Mouse (Mus musculus) hindbrain, embryonic 15.5 days (tissue): ENCODE data around the gene Plekhm2. TPM values are rescaled to one million over a fixed set of nuclear protein-coding genes. Genes with fewer than 3 reads are reported as not detected.
A peak's percentile ranks its signal among the peaks of the same experiment; 100 is the strongest.

Experiments used
- ATAC-seq: fragments of 200-750 bp; cut with Nextera tagmentation; 2 replicates; pipeline ENCODE4 v1.8.0; 2017; ENCODE audit warnings: low read depth, moderate number of reproducible peaks, moderate TSS enrichment; ENCODE audit not compliant: low FRiP score
- H3K27ac ChIP-seq: fragments of 300-500 bp; sonication (generic); replicated peaks from 2 replicates; pipeline ENCODE4 v1.5.1; 2015; ENCODE audit warnings: mild to moderate bottlenecking, inconsistent platforms
- H3K27me3 ChIP-seq: fragments of 300-500 bp; sonication (generic); 2 replicates; pipeline ENCODE4 v1.6.1; 2015; ENCODE audit warnings: control low read depth, inconsistent platforms
- H3K36me3 ChIP-seq: fragments of 300-500 bp; sonication (generic); 2 replicates; pipeline ENCODE4 v1.6.1; 2015; ENCODE audit warnings: control low read depth, inconsistent platforms
- H3K4me1 ChIP-seq: fragments of 300-500 bp; sonication (generic); replicated peaks from 2 replicates; pipeline ENCODE4 v1.6.1; 2015; ENCODE audit warnings: control low read depth, inconsistent platforms
- H3K4me2 ChIP-seq: fragments of 300-500 bp; sonication (generic); 2 replicates; pipeline ENCODE4 v1.6.1; 2015; ENCODE audit warnings: moderate library complexity, mild to moderate bottlenecking, inconsistent platforms
- H3K4me3 ChIP-seq: fragments of 300-500 bp; sonication (generic); 2 replicates; pipeline ENCODE4 v1.5.1; 2015; ENCODE audit warnings: mild to moderate bottlenecking, inconsistent platforms
- H3K9ac ChIP-seq: fragments of 300-500 bp; sonication (generic); 2 replicates; pipeline ENCODE4 v1.6.1; 2015; ENCODE audit warnings: inconsistent platforms
- H3K9me3 ChIP-seq: fragments of 300-500 bp; sonication (generic); 2 replicates; pipeline ENCODE4 v1.6.1; 2016; ENCODE audit warnings: control low read depth, inconsistent platforms
- WGBS: fragments of 180-500 bp; shearing (Covaris S2); methylation state at CpG from one replicate; pipeline ENCODE4 v1.1.7; 2015; 5-methylcytosine and 5-hydroxymethylcytosine counted together
- polyA plus RNA-seq: library from polyadenylated mRNA; unstranded; fragments of >200 nt; fragmentation: Nextera tagmentation; extraction: Ambion mirVana; gene quantifications from 2 replicates; pipeline ENCODE4 v1.2.1, GENCODE M21; 2015

Plekhm2 gene
- polyA plus RNA-seq, 1 experiment from 2014 or later: 9.9 TPM

- no peak overlapping the region for H3K27ac ChIP-seq
- no peaks in the 10 kb centered on the region for H3K36me3 ChIP-seq
- H3K9me3 ChIP-seq: no peaks in the 10 kb centered on the region
- H3K4me2 ChIP-seq: peak overlapping the region; percentile 43
- ATAC-seq: 0 out of 2 replicates have a peak, but pooled peaks have one; percentile 39
- no peak overlapping the region for H3K9ac ChIP-seq
- no peak overlapping the region for H3K4me3 ChIP-seq
- 6% methylated on average over 20 of the region's 20 CpGs for WGBS
- no peaks in the 10 kb centered on the region for H3K27me3 ChIP-seq
- H3K4me1 ChIP-seq: peaks cover 8% of the 10 kb centered on the region
Measured at GRCm38 (mm10) chr4:141617299-141617698, 47.4 kb downstream of the Plekhm2 start.

GRCm38 (mm10) chr4:141616811-141617210 lies 47.9 kb downstream of the Plekhm2 start:
- H3K9me3 ChIP-seq: no peaks in the 10 kb centered on the region
- no peak overlapping the region for H3K27ac ChIP-seq
- no peak overlapping the region for H3K4me2 ChIP-seq
- H3K27me3 ChIP-seq: no peaks in the 10 kb centered on the region
- 69% methylated on average over 6 of the region's 6 CpGs for WGBS
- H3K4me1 ChIP-seq: peaks cover 8% of the 10 kb centered on the region
- no peaks in the 10 kb centered on the region for H3K36me3 ChIP-seq
- no peak overlapping the region for H3K9ac ChIP-seq
- H3K4me3 ChIP-seq: no peak overlapping the region
- no peak for ATAC-seq

GRCm38 (mm10) chr4:141614946-141615345 lies 49.8 kb downstream of the Plekhm2 start:
- Histone ChIP-seq H3K4me2 (no peak overlapping the region), H3K4me1 (peaks cover 8% of the 10 kb centered on the region), H3K4me3 (no peak overlapping the region), H3K9me3 (no peaks in the 10 kb centered on the region), H3K27ac (no peak overlapping the region), H3K36me3 (no peaks in the 10 kb centered on the region), H3K27me3 (no peaks in the 10 kb centered on the region), H3K9ac (no peak overlapping the region)
- ATAC-seq: no peak
- 75% methylated on average over 11 of the region's 14 CpGs for WGBS

GRCm38 (mm10) chr4:141609538-141609937 lies 55.2 kb downstream of the Plekhm2 start:
- ATAC-seq: no peak
- H3K36me3 ChIP-seq: no peaks in the 10 kb centered on the region
- no peak overlapping the region for H3K4me2 ChIP-seq
- no peaks in the 10 kb centered on the region for H3K27me3 ChIP-seq
- 85% methylated on average over 6 of the region's 6 CpGs for WGBS
- no peak overlapping the region for H3K9ac ChIP-seq
- no peaks in the 10 kb centered on the region for H3K9me3 ChIP-seq
- no peak overlapping the region for H3K27ac ChIP-seq
- H3K4me3 ChIP-seq: no peak overlapping the region
- H3K4me1 ChIP-seq: no peaks in the 10 kb centered on the region

GRCm38 (mm10) chr4:141605861-141606260 lies 58.8 kb downstream of the Plekhm2 start, which contains the start of gene Fblim1:
Fblim1 (minus strand) TSS chr4:141606096.
- Histone ChIP-seq H3K36me3 (no peaks in the 10 kb centered on the region), H3K9ac (no peak within 1 kb of the TSS), H3K27me3 (no peaks in the 10 kb centered on the region), H3K9me3 (no peaks in the 10 kb centered on the region), H3K4me1 (no peaks in the 10 kb centered on the region), H3K4me2 (no peak within 1 kb of the TSS), H3K4me3 (no peak within 1 kb of the TSS), H3K27ac (no peak within 1 kb of the TSS)
- WGBS: 84% methylated on average over 11 of the region's 11 CpGs
- no peak for ATAC-seq

GRCm38 (mm10) chr4:141605421-141605820 lies 59.3 kb downstream of the Plekhm2 start:
- no peak overlapping the region for H3K4me2 ChIP-seq
- H3K27me3 ChIP-seq: no peaks in the 10 kb centered on the region
- H3K4me1 ChIP-seq: peaks cover under 1% of the 10 kb centered on the region; the same call in 1 of the 2 replicates
- ATAC-seq: no peak
- no peak overlapping the region for H3K4me3 ChIP-seq
- H3K36me3 ChIP-seq: no peaks in the 10 kb centered on the region
- H3K9me3 ChIP-seq: no peaks in the 10 kb centered on the region
- no peak overlapping the region for H3K9ac ChIP-seq
- no peak overlapping the region for H3K27ac ChIP-seq
- 92% methylated on average over 5 of the region's 5 CpGs for WGBS

GRCm38 (mm10) chr4:141604493-141604892 lies 60.2 kb downstream of the Plekhm2 start:
- Histone ChIP-seq H3K36me3 (no peaks in the 10 kb centered on the region), H3K27ac (no peak overlapping the region), H3K9ac (no peak overlapping the region), H3K9me3 (no peaks in the 10 kb centered on the region), H3K4me1 (peaks cover 10% of the 10 kb centered on the region), H3K27me3 (no peaks in the 10 kb centered on the region), H3K4me3 (no peak overlapping the region), H3K4me2 (no peak overlapping the region)
- 68% methylated on average over 8 of the region's 8 CpGs for WGBS
- no peak for ATAC-seq

- ATAC-seq: no peak
- 87% methylated on average over 4 of the region's 4 CpGs for WGBS
- H3K4me3 ChIP-seq: no peak overlapping the region
- no peaks in the 10 kb centered on the region for H3K27me3 ChIP-seq
- H3K9ac ChIP-seq: no peak overlapping the region
- H3K27ac ChIP-seq: no peak overlapping the region
- no peaks in the 10 kb centered on the region for H3K36me3 ChIP-seq
- no peak overlapping the region for H3K4me2 ChIP-seq
- H3K9me3 ChIP-seq: no peaks in the 10 kb centered on the region
- H3K4me1 ChIP-seq: peaks cover 16% of the 10 kb centered on the region
Measured at GRCm38 (mm10) chr4:141603921-141604320, 60.8 kb downstream of the Plekhm2 start.

GRCm38 (mm10) chr4:141602523-141603223 lies 62.0 kb downstream of the Plekhm2 start:
- H3K9ac ChIP-seq: no peak overlapping the region
- H3K4me2 ChIP-seq: no peak overlapping the region
- WGBS: 83% methylated on average over 11 of the region's 11 CpGs
- no peak overlapping the region for H3K27ac ChIP-seq
- no peaks in the 10 kb centered on the region for H3K9me3 ChIP-seq
- H3K4me3 ChIP-seq: no peak overlapping the region
- peaks cover 28% of the 10 kb centered on the region for H3K4me1 ChIP-seq
- no peaks in the 10 kb centered on the region for H3K27me3 ChIP-seq
- no peak for ATAC-seq
- H3K36me3 ChIP-seq: no peaks in the 10 kb centered on the region

GRCm38 (mm10) chr4:141601148-141601862 lies 63.4 kb downstream of the Plekhm2 start:
- H3K9ac ChIP-seq: no peak overlapping the region
- peaks cover 29% of the 10 kb centered on the region for H3K4me1 ChIP-seq
- no peak for ATAC-seq
- H3K27ac ChIP-seq: no peak overlapping the region
- 68% methylated on average over 12 of the region's 12 CpGs for WGBS
- H3K36me3 ChIP-seq: no peaks in the 10 kb centered on the region
- no peak overlapping the region for H3K4me3 ChIP-seq
- no peaks in the 10 kb centered on the region for H3K9me3 ChIP-seq
- no peak overlapping the region for H3K4me2 ChIP-seq
- no peaks in the 10 kb centered on the region for H3K27me3 ChIP-seq

- 29% methylated on average over 6 of the region's 6 CpGs for WGBS
- ATAC-seq: peak; percentile 25; the same call in 1 of the 2 replicates
- H3K36me3 ChIP-seq: no peaks in the 10 kb centered on the region
- H3K4me1 ChIP-seq: peaks cover 29% of the 10 kb centered on the region
- H3K27me3 ChIP-seq: no peaks in the 10 kb centered on the region
- H3K9ac ChIP-seq: no peak overlapping the region
- no peaks in the 10 kb centered on the region for H3K9me3 ChIP-seq
- H3K27ac ChIP-seq: no peak overlapping the region
- peak overlapping the region; percentile 93 for H3K4me2 ChIP-seq
- H3K4me3 ChIP-seq: peak overlapping the region; percentile 72
Measured at GRCm38 (mm10) chr4:141600364-141600763, 64.3 kb downstream of the Plekhm2 start.
